Mouse (Mus musculus) MEL-GATA-1-ER (cell line): ENCODE measurements around the gene Ralgps1.
A peak's percentile ranks its signal among the peaks of the same experiment; 100 is the strongest.

ENCODE experiments used
- DNase-seq: peaks from one replicate; pipeline ENCODE4 v3.0.0-alpha.2; 2012; ENCODE audit warnings: low read depth; ENCODE audit errors: extremely low read depth

Gene Ralgps1

DNA sequence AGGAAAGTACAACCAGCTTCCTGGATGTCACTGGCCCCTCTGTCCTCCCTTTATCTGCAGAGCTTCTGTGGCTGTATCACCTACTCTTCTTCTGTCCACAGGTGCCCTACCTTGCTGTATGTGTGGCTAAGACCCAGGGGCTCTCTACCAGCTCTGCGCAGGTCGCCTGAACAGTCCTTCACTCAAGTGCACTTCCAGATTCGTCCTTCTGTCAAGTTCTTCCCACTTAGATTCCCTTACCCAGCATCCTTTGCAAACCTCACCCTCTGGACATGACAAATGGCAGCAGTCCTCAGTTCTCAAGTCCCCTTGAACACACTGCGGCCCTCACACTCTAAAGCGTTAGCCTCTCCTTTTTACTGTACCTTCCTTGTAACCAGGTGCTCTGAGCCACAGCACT is 89.5 kb downstream of the Ralgps1 start:
- no peak for DNase-seq

DNA sequence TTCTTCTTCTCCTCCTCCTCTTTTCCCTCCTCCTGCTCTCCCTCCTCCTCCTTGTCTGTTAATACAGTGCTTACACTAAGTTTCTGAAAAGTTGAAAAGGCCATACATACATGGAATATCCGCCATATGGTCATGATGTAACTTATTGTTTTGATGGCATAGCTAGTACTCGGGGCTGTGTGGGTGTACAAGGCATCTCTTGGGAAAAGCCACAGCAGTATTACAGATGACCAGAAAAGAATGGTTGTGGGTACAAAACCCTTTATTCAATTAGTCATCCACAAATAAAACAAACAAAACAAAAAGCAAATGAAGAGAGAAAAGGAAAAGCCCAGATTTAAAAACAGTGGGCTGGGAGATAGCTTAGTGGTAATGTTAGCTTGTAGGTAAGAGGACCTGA is 90.8 kb downstream of the Ralgps1 start:
- no peak for DNase-seq

DNA sequence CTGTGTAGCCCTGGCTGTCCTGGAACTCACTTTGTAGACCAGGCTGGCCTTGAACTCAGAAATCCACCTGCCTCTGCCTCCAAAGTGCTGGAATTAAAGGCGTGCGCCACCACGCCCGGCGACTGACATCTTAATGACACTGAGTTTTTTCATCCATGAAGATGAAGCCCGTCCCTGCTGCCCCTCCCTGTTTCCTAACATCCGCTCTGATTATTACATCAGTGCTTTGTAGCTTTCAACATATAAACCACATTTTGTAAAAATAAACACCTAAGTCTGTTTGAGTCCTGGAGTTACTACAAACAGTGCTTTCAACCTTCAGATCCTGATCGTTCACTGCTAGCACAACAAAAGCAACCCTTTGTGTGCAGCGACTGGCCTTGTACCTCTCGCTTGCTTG is 91.5 kb downstream of the Ralgps1 start:
- DNase-seq: no peak

DNA sequence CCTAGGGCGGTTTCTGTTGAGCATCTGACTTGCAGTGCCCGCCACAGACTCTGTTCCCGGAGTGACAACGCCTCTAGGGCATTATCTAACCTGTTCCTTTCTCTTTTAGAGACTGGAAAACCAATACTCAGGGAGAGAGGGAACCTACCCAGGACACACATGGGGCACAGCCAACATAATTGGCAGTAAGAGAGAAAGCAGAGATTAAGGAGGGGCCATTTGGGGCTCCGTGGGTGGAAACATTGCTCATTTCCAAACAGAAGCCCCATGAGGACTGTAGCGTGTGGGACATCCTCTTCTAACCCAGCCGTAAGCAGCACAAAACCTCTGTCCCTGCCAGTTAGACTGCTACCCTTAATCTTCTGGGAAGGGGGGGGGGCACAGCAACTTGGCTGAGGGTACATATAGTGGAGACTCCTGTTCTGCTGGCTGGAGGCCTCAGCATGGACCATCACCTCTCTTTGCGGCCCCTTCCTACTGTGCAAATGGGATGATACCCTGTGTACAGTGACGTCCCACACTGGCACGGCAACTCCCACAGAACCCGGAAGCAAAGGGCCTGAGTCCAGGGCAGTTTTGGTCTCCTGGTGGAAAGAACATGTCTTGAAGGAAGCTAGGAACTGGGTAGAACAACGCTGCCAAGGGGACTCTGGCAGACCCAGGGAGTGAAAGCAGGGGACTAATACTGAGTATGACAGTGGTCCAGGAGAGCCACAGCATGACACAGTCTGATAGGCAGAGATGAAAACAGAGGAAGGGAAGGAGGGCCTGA is 96.4 kb downstream of the Ralgps1 start:
- no peak for DNase-seq

DNA sequence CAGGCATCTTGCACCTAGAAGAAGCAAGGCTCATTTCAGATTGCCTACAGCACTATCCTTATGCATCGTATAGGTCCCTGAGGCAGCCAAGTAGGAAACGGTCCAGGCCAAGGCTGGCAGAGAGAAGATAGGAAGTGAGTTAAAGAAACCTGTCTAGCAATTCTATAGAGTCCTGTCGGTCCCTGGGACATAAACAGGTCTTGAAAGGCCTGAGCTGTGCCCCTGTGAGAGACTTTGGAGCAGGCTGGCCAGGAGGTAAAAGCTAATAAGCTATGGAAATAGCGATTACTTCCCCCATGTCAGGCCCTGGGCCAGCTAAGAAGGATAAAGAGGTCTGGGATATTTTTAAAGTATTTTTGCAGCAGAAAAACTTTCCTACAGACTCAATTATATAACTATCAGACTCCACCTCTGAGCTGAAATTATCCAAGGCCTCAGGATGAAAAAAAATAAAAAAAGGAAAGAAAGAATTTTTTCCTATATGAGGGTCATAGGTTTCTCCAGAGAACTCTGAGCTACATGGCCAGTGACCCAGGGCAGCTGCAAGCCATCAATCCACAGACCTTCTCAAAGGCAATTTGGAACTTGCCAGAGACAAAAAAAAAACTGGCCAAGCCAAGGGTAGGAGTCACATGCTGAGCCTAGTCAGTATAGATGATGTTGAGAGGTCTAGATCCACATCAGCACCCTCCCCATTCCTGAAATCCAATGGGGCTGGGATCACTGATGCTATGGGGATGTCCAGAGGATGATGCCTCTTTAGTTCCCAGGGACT is 98.4 kb downstream of the Ralgps1 start:
- DNase-seq: no peak

DNA sequence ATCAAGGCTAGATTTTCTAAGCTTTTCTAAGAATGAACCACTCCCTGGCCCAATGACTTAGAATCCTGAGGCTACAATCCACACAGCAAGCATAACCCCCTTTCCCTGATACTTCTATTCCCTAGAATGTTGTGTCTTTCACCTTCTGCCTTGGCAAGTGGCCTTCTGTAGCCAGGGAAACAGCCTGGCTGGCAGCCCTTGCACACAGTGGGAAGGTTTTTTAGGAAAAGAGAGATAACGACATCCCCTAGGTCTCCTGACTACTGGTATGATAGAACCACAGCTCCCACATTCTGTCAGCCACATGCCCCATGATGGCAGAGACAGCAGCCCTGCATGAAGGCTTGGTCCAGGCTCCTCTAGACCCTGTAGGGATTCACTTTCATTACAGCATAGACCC is 99.8 kb downstream of the Ralgps1 start:
- no peak for DNase-seq

DNA sequence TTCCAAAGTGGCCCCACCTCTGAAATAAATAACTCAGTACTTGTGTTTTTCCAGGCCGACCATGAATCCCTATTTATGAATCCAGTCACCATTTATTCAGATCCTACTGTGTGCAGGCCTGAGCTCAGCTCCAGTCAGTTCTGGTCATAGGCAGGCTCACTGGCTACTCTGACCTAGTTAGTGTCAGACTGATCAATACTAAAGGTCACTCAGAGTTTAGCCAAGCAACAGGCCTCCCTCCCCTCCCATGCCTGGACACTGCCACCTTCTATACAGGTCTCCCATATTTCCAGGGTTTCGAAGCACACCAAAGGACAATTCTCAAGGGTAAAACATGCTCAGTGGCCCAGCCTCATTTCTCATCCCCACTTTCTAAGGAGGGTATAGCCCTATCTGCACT is 100.7 kb downstream of the Ralgps1 start:
- no peak for DNase-seq

DNA sequence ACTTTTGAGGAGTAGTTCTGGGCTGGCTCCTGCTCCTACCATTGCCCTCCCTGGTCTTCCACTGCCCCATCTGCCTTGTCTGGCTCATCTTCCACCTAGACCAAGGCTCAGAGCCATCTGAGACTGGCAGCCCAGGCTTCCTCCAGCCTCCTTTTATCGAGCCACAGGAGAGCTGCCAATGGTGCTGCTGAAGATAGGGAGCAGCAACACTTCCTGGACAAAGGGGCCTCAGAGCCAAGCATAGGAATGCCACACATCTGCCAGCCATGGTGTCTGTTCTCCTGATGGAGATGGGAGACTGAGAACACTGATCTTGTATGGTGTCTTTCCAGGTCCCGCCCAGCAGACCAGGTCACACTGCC is 102.2 kb downstream of the Ralgps1 start:
- DNase-seq: no peak

DNA sequence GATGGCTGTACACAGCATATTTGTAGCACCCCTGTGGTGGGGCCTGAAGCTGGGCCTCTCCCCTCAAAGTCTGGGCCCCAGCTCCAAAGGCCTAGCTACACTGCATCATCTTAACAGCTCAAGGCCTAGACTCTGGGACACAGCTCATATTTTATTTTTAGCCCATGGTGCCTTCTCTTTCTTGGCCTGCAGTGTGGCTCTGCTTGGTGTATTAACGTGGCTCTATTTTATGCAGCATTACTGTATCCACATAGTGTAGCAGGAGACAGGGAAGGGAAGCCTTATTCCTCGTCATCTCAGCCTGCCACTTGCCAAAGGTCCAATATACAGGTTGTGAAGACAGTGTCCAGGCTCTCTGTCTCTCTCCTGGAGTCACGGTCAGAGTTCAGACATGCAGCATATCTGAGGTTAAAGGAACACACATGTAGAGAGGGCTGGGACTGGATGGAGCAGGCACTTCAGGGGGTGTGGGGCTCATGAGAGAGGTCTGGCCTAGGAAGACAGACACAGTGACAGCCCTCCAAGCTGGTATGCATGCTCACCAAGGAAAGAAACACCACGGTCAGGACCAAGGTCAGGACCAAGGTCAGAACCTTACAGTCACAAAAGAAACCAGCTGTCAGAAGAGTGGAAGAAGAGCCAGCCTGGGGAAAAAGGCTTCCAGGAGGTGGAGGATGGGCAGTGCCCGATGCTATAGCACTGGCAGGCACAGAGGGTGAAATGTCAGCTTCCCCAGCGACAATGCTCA is 102.7 kb downstream of the Ralgps1 start:
- no peak for DNase-seq

DNA sequence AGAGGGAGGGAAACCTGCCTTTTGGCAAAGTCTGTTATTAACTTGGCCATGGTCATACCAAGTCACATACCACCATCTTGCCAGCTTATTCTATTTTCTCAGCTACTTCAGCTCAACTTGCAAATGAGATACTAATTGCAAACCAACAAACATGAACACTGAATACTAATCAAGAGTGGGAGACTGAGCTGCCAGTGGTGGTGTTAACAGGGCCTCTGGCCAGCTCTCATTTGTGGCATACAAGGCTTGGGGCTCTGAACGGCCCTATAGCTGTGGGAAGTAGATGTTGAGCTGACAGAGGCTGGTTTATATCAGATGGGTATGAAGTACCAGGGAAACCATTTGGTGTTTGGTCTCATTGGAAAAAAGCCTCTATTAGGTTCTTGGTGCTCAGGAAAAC is 104.2 kb downstream of the Ralgps1 start:
- no peak for DNase-seq

DNA sequence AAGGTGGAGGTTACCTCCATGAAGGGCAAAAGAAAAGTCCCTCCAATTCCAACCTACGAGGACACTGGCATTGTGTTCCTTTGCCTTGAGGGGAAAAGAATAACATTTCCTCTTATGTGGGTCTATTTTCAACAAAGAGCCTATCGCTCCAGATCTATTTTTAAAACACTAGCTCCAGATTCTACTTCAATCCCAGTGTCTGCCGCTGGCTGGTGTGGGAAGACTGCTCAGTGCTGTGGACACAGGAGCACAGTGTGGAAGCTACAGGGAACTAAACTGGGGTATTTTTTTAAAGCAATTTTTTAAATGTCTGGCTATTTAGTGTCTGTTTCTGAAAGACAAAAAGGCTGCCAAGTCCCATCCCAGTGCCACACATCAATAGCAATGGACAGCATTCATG is 105.5 kb downstream of the Ralgps1 start:
- DNase-seq: no peak

DNA sequence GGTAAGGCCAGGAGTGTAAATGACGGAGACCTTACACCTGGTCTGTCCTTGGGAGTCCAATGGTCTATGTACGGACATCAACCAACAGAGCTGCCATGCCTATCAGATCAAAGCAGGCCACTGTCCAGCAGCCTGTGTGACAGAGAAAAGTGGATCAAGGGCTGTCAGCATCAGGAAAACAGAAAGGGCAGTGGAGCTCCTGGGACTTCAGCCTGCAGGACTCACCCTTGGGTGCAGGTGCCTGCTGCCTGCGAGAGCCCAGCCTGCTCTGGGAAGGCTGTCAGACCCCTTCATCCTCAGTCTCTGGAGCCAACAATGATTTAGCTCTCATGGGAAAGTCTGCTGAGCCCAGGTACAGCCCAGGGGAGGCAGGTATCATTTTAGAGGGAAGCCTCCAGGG is 109.8 kb downstream of the Ralgps1 start:
- DNase-seq: no peak

DNA sequence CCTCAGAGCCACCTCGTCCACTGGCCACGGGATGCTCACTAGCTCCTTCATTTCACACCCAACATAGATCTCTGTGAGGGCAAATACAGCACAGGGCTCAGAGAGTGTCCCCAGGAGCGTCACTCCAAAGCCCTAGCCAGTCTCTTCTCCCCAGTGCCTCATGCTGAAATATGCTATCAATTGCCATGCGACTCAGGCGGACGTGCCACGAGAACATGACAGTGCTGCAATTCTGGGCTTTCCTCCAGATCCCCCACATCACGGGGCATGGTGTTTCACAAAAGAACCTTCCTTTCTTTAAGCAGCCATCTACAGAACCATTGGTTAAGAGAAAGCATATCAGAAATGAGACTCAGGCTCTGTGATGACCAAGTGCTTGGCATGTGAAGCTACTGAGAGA is 110.5 kb downstream of the Ralgps1 start:
- DNase-seq: no peak

DNA sequence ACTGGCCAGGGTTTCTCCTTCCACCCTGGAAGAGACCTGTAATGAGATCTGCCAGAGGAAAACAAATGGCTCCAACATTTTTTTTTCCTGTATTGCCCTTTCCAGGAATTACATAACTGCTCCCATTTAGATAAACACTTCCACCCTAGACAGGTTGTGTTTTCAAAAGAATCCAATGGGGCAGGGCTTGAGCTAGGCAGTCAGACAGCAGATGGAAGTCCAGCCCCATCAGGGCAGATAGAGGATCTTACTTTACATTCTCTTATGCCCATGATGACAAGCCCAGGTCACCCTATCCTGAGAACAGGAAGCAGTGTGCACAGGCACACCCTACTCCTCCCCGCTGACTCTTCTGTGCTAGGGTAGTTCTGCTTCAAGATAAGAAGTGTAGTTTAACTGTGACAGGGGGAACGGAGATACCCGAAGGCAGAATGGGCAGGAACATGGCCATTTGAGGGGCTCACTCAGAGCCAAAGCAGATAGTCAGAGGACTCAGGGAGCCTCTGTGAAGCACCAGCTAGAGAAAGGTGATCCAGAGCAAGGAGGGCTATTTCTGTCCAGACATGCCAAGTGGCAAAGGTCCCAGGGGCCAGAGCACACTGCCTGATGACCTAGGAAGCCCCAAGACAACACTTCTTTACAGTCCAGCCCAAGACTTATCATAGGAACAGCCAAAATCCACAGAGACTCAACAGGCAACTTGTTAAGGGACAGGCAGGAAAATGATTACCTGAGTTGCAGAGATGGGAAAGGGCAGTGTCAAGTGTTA is 114.3 kb downstream of the Ralgps1 start:
- DNase-seq: peak; percentile 98

DNA sequence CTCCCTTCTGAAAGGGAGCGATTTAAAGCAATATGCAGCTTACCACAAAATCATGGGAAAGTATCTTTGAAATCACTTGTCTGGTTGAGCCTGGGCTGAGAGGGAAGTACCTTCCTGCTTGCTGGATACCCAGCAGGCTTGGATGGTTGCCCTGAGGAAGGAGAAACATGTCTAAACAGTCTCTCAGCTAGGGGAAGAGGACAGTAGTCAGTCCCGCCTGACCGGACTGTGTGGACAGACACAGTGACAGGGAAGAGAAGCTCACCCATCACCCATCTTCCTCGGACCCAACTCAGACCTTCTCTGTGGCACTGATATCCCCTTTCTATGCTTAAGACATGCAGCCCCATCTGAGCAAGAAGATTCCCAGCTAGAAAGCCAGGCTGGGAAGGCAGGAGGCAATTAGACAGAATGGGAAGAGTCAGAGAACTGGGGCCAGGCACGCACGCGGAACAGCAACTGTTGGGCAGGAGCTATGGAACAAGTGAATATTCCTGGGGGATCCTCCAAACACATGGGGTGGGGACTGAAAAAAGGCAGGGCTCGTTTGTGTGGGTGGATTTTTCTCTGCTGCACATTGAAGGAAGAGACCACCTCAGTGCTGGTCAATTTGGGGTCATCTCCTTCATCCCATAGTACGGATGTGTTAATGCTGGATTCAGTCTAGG is 116.8 kb downstream of the Ralgps1 start:
- no peak for DNase-seq

DNA sequence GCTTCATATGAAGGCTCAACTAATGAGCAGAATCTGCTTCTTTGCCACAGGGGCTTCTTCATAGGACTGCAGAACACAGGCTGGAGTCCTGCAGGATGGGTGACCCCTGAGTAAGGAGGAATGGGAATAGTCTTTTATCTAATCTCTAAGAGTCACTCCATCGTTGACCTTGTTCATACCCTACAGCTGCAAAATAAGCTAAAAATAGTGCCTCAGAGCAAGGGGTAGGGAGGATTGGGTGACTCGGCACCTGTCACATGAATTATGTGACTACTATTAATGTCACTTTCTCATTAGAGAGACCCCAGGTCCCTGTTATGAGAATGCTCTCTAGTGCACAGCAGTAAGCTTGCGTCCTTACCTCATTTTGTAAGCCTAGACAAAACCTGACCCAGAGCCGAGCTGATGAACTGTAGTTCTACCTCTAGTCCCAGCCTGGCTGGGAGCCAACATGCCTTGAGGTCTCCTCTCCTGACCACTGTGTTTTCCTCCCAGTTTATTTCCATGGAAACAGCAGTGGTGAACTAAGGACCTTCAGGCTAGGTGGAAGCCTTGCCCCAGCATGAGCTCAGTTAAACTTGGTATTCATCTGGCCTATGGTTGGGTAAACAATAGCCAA is 117.6 kb downstream of the Ralgps1 start:
- no peak for DNase-seq

DNA sequence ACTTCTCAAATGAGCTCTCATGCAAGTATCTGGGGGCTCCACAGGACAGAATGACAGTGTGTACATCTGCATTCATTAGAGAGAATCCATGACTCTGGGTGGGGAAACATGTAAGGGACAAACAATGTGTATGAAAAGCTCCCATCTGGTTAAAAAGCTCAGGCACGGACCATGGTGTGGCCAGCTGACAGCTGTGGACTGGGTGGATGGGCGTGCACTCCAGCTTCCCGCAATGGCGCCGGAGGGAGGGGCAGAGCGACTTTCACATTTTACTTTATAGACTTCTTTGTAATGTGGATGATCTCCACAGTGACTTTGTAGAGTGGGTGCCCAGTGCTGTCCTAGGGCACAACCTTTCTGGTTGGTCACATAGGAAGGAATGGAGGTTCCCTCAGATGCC is 118.5 kb downstream of the Ralgps1 start:
- DNase-seq: no peak

DNA sequence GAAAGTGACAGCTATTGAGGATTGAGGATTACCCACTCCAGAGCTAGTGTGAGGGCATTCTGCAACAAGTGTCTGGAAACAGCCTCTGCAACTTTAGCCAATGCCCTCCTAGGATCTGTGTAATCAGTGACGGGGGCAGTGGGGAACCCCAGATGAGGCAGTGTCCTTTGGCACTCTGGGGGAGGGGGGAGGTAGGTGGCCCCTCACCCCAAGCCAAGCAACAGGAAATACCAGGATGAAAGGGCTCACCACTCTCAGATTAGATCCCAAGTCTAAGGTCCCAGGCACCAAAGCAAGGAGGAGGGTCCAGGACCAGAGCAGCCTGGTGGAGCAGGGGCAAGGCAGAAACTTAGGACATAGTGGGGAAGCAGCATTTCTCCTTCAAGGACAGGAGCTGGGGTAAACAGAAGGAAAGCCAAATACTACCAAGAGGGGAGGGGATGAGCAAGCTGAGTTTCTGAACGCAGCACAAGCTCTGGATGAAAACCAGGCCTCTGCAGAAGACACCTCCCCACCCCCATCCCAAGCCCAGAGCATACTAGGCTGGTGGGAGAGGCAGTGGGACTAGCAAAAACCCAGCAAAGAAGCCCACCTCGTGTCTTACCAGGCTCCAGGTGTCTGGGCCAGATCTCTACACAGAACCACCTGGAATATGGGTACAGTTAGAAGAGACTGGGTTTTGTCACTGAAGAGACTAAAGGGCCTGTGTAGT is 121.2 kb downstream of the Ralgps1 start:
- DNase-seq: no peak

DNA sequence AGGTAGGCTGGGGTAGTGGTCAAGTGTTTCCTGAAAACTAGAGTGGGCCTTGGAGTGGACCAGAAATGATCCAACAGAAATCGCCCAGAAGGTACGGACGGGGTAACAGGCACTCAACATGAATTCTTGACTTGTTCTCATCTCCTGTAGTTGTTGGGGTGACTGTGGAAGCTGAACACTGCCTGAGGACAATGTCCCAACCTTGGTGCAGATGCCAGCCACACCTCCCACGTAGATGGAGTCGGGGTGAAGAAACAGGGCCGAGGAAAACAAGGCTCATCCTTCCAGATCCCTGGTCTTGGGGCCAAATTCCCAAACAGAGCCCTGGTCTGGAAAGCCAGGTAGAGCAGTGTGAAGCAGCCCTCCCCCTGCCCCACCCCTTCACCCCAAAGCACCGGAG is 122.7 kb downstream of the Ralgps1 start:
- DNase-seq: no peak

DNA sequence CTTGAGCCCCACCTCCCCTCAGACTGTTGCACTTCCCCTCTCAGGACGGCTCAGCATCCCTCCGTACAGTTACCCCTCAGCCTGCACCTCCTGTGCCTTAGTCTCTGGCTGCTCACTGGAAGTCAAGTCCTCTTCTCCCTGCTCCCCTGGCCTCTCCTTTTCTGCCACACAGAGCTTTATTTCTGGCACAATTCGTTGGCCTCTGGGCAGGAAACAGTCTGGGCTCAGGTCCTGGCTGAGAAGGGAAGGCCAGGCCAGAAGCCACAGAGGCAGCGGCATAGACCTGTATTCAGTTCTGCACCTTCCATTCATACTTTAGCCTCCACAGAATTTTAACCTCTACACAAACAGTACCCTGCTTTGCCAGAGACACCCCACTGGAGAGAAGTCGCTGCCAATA is 124.4 kb downstream of the Ralgps1 start:
- no peak for DNase-seq
